Mouse (Mus musculus) erythroblast, embryonic 14.5 days (primary cell): Measurements from ENCODE around the gene Chst8.

Experiments used
- GATA1 ChIP-seq: IDR thresholded peaks from 2 replicates; pipeline ENCODE4 v1.6.1; 2012; ENCODE audit warnings: low read length, inconsistent platforms, mixed read lengths
- TAL1 ChIP-seq: IDR thresholded peaks from 3 replicates; pipeline ENCODE4 v1.6.1; 2012; ENCODE audit warnings: low read length, inconsistent platforms, mixed read lengths

GRCm38 (mm10) chr7:34853393-34853792, 40.9 kb upstream of the Chst8 start:
- TF ChIP-seq TAL1 (no peak), GATA1 (no peak)
